Mouse (Mus musculus): ENCODE data around the gene Hoxd8. TPM values are rescaled to one million over a fixed set of nuclear protein-coding genes. Genes with fewer than 3 reads are reported as not detected.

The Hoxd8 gene
- polyA plus RNA-seq, 1 experiment from 2014 or later: 0.04 TPM

DNA sequence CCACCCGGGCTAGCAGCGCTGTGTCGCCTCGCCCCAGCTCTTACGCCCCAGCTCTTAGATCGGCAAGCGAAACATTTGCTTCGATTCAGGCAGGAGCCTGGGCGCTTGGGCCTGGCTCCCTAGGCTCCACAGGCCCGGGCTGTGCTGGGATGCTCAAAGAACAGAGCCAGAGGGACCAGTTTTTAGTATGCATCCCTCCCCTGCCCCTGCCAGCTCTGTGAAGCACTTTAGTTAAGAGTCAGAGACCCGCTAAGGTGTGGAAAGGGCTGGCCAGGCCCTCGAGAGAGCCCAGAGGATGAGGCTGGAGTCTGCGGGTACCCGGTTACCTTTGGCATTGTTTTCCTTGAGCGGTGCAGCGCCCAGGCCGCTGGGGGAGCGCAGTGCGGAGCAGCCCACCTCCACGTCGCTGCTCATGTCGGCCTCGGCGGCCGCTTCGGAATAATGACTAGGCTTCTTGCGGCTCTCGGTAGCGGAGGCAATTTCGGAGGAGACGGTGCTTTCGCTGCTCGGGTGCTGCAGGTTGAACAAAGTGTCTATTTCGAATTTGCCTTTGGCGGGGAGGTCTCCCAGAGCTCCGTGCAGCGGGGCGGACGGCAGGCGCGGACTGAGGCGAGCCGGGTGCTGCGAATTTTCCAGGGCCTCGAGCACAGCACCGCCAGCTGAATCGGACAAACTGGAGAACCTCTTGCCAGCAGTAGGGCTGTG, 45.6 kb upstream of the Hoxd8 start:
- no peak overlapping the region for H3K4me2 ChIP-seq (ENCODE audit: low read depth, low read length)
- 2% methylated on average over 47 of the region's 47 CpGs for WGBS (ENCODE audit: insufficient replicate concordance)
- H3K9me3 ChIP-seq (replicated peaks; ENCODE audit: control insufficient read depth, low read length): no peaks in the 10 kb centered on the region
- ATAC-seq (ENCODE audit: low read depth): no peak
- H3K9ac ChIP-seq (ENCODE audit: low read depth, low read length): no peak overlapping the region
- no peak overlapping the region for H3K27ac ChIP-seq (ENCODE audit: low read length)
- H3K4me3 ChIP-seq (ENCODE audit: low read depth, low read length): no peak overlapping the region
- no peaks in the 10 kb centered on the region for H3K36me3 ChIP-seq (ENCODE audit: control insufficient read depth, insufficient read depth)
- peaks cover 98% of the 10 kb centered on the region for H3K27me3 ChIP-seq (ENCODE audit: control insufficient read depth, insufficient read depth, low read depth, low read length)
- no peaks in the 10 kb centered on the region; the same call in none of the 2 replicates for H3K4me1 ChIP-seq (ENCODE audit: control insufficient read depth, low read depth, low read length)

DNA sequence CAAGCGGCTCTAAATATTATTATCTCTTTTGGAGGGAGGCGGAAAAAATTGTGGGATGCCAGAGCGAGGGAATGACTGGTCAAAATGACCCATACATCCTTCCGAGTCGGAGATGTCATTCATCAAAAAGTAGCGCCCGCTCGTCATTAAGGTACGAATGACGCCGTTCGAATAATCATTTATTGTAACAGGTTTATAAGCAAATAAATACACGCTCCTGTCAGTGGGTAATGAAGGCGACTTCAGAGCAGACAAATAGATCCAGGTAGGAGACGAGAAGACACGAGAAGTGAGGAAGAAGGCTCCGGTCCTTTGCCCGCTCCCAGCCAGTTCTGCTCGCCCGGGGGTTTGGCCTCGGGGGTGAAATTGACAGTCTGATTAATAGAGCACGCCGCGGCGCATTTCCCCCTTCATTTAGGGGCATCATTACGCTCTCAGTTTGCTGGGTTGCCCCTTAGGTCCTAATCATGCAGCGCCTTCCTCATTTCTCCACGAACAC, 44.9 kb upstream of the Hoxd8 start, which contains the start of gene Evx2:
TSS of gene Evx2 (minus strand) at position 51 of the 499 bp plus-strand sequence.
- no peaks in the 10 kb centered on the region for H3K9me3 ChIP-seq (replicated peaks; ENCODE audit: control insufficient read depth, low read length)
- H3K27me3 ChIP-seq (ENCODE audit: control insufficient read depth, insufficient read depth, low read depth, low read length): peaks cover 98% of the 10 kb centered on the region
- H3K4me1 ChIP-seq (ENCODE audit: control insufficient read depth, low read depth, low read length): no peaks in the 10 kb centered on the region; the same call in none of the 2 replicates
- 3% methylated on average over 28 of the region's 28 CpGs for WGBS (ENCODE audit: insufficient replicate concordance)
- no peaks in the 10 kb centered on the region for H3K36me3 ChIP-seq (ENCODE audit: control insufficient read depth, insufficient read depth)
- H3K9ac ChIP-seq (ENCODE audit: low read depth, low read length): no peak within 1 kb of the TSS
- no peak within 1 kb of the TSS for H3K4me2 ChIP-seq (ENCODE audit: low read depth, low read length)
- no peak within 1 kb of the TSS for H3K27ac ChIP-seq (ENCODE audit: low read length)
- H3K4me3 ChIP-seq (ENCODE audit: low read depth, low read length): no peak within 1 kb of the TSS
- ATAC-seq (ENCODE audit: low read depth): no peak

GRCm38 (mm10) chr2:74660421-74661375, 43.7 kb upstream of the Hoxd8 start:
- 2% methylated on average over 30 of the region's 30 CpGs for WGBS (ENCODE audit: insufficient replicate concordance)
- no peak overlapping the region for H3K9ac ChIP-seq (ENCODE audit: low read depth, low read length)
- H3K4me1 ChIP-seq (ENCODE audit: control insufficient read depth, low read depth, low read length): no peaks in the 10 kb centered on the region; the same call in none of the 2 replicates
- H3K36me3 ChIP-seq (ENCODE audit: control insufficient read depth, insufficient read depth): no peaks in the 10 kb centered on the region
- no peak overlapping the region for H3K4me2 ChIP-seq (ENCODE audit: low read depth, low read length)
- no peak for ATAC-seq (ENCODE audit: low read depth)
- no peak overlapping the region for H3K4me3 ChIP-seq (ENCODE audit: low read depth, low read length)
- no peaks in the 10 kb centered on the region for H3K9me3 ChIP-seq (replicated peaks; ENCODE audit: control insufficient read depth, low read length)
- no peak overlapping the region for H3K27ac ChIP-seq (ENCODE audit: low read length)
- H3K27me3 ChIP-seq (ENCODE audit: control insufficient read depth, insufficient read depth, low read depth, low read length): peaks cover 96% of the 10 kb centered on the region

DNA sequence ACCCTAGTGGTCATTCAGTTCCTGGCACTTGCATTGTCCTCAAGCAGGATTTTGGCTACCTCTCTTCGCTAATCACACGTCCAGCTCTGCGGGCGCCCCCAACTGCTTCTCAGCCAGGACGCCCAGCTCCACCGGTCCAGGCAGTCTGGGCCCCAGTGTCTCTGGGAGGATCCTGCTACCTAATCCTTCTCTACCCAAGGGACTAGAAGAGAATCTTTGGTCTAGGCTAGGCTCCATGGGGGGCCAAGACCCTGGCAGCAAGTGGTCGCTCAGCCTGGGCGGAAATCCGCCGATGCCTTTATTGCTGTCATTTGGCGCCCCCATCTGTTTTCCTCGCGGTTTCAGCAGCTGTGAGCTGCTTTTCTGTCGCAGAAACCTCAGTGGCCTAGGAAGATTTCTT, 42.7 kb upstream of the Hoxd8 start:
- Histone ChIP-seq H3K4me1 (ENCODE audit: control insufficient read depth, low read depth, low read length) (no peaks in the 10 kb centered on the region), H3K27me3 (ENCODE audit: control insufficient read depth, insufficient read depth, low read depth, low read length) (peaks cover 96% of the 10 kb centered on the region), H3K4me2 (ENCODE audit: low read depth, low read length) (no peak overlapping the region), H3K36me3 (ENCODE audit: control insufficient read depth, insufficient read depth) (no peaks in the 10 kb centered on the region), H3K9me3 (replicated peaks; ENCODE audit: control insufficient read depth, low read length) (no peaks in the 10 kb centered on the region), H3K9ac (ENCODE audit: low read depth, low read length) (no peak overlapping the region), H3K4me3 (ENCODE audit: low read depth, low read length) (no peak overlapping the region), H3K27ac (ENCODE audit: low read length) (no peak overlapping the region)
- ATAC-seq (ENCODE audit: low read depth): no peak
- 2% methylated on average over 14 of the region's 14 CpGs for WGBS (ENCODE audit: insufficient replicate concordance)

DNA sequence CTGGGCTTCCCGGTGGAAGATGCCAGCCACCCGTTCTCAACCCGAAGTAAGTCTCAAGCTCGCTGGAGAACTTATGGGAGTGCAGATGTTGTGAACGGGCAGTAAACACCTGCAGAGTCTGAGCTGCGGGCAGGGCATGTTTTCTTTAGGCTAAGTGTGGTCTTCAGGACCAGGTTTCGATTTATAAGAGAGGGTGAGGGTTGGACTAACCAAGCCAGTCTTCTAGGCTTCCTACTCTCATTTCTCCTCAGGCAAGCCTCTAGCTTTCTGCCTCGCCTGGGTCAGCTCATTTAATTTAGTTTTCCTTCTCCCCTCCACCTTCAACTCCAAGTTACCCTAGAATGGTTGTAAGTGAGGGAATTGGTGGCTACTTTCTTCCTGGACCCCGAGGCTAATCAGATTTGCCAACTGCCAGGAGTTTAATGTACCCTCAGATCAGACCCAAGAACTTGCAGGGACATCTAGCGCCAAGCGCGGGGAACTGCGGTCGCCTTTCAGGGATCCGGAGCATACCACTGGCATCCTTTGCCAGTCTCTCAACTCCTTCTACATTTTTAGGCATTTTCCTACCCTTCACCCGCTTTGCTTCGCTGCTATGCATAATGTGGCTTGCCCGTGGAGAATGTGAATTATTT, 41.0 kb upstream of the Hoxd8 start:
- no peak for ATAC-seq (ENCODE audit: low read depth)
- no peaks in the 10 kb centered on the region for H3K4me1 ChIP-seq (ENCODE audit: control insufficient read depth, low read depth, low read length)
- no peak overlapping the region for H3K4me2 ChIP-seq (ENCODE audit: low read depth, low read length)
- no peak overlapping the region for H3K4me3 ChIP-seq (ENCODE audit: low read depth, low read length)
- WGBS (ENCODE audit: insufficient replicate concordance): 3% methylated on average over 18 of the region's 18 CpGs
- no peaks in the 10 kb centered on the region for H3K36me3 ChIP-seq (ENCODE audit: control insufficient read depth, insufficient read depth)
- peaks cover 95% of the 10 kb centered on the region for H3K27me3 ChIP-seq (ENCODE audit: control insufficient read depth, insufficient read depth, low read depth, low read length)
- H3K9ac ChIP-seq (ENCODE audit: low read depth, low read length): no peak overlapping the region
- H3K27ac ChIP-seq (ENCODE audit: low read length): no peak overlapping the region
- H3K9me3 ChIP-seq (replicated peaks; ENCODE audit: control insufficient read depth, low read length): no peaks in the 10 kb centered on the region

DNA sequence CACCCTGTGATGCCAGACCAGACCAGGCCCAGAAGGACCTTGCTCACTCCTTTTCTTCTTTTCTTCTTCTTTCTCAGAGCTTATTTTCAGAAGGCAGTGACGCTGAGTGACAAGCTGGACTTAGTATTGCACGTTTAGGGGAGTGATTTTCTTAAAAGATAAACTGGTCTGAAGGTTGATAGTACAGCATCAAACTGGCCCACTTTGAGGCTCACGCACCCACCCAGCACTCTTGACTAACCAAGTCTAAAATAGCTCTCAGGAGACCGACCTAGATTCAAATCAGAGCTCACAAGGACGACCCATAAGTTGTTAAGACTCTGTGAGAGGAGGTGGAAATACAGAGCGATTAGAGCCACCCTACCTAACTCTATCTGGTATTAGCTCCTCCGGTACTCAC, 38.0 kb upstream of the Hoxd8 start:
- Histone ChIP-seq H3K27ac (ENCODE audit: low read length) (no peak overlapping the region), H3K9ac (ENCODE audit: low read depth, low read length) (no peak overlapping the region), H3K4me1 (ENCODE audit: control insufficient read depth, low read depth, low read length) (no peaks in the 10 kb centered on the region), H3K4me2 (ENCODE audit: low read depth, low read length) (no peak overlapping the region), H3K27me3 (ENCODE audit: control insufficient read depth, insufficient read depth, low read depth, low read length) (peaks cover 93% of the 10 kb centered on the region), H3K36me3 (ENCODE audit: control insufficient read depth, insufficient read depth) (no peaks in the 10 kb centered on the region), H3K9me3 (replicated peaks; ENCODE audit: control insufficient read depth, low read length) (no peaks in the 10 kb centered on the region), H3K4me3 (ENCODE audit: low read depth, low read length) (no peak overlapping the region)
- no peak for ATAC-seq (ENCODE audit: low read depth)
- WGBS (ENCODE audit: insufficient replicate concordance): 3% methylated on average over 7 of the region's 7 CpGs

DNA sequence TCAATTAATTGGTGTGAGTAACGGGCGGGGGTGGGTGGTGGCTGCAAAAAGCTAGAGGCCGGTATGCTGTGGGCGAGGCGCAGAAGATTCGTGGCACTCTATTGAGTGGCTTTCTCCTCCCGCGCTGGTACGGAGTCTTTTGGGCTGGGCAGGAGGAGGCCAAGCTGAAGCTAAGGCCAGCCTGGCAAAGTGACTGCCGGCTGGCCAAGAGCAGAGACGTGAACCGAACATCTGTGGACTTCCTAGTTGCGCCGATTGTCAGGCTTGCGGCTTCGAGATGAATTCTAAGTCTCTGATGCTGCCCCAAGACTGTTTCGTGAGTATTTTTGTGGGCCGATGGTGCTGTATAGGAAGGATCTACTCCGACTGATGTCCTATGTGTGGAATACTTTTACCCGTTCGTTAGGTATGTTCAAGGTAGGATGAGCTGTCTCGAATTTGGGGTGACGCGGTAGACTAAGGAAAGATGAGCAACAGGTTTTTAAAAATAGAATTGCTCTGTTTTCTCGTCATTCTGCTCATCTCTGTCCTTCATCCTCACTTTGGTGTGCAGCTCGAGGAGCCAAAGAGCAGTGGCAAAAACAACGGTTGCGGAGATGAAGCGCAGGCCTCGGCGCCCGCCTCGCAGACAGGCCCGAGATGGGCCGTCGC, 37.1 kb upstream of the Hoxd8 start:
- WGBS (ENCODE audit: insufficient replicate concordance): 3% methylated on average over 36 of the region's 36 CpGs
- H3K9ac ChIP-seq (ENCODE audit: low read depth, low read length): no peak overlapping the region
- ATAC-seq (ENCODE audit: low read depth): no peak
- no peak overlapping the region for H3K4me3 ChIP-seq (ENCODE audit: low read depth, low read length)
- H3K4me1 ChIP-seq (ENCODE audit: control insufficient read depth, low read depth, low read length): no peaks in the 10 kb centered on the region
- H3K4me2 ChIP-seq (ENCODE audit: low read depth, low read length): no peak overlapping the region
- H3K9me3 ChIP-seq (replicated peaks; ENCODE audit: control insufficient read depth, low read length): no peaks in the 10 kb centered on the region
- peaks cover 93% of the 10 kb centered on the region for H3K27me3 ChIP-seq (ENCODE audit: control insufficient read depth, insufficient read depth, low read depth, low read length)
- no peaks in the 10 kb centered on the region for H3K36me3 ChIP-seq (ENCODE audit: control insufficient read depth, insufficient read depth)
- no peak overlapping the region for H3K27ac ChIP-seq (ENCODE audit: low read length)

GRCm38 (mm10) chr2:74667842-74668357, 36.5 kb upstream of the Hoxd8 start, which contains the start of gene Hoxd13:
TSS of gene Hoxd13 (plus strand) at chr2:74668310.
- no peak within 1 kb of the TSS for H3K9ac ChIP-seq (ENCODE audit: low read depth, low read length)
- H3K4me2 ChIP-seq (ENCODE audit: low read depth, low read length): peak within 1 kb of the TSS; percentile 55
- no peaks in the 10 kb centered on the region for H3K36me3 ChIP-seq (ENCODE audit: control insufficient read depth, insufficient read depth)
- H3K4me1 ChIP-seq (ENCODE audit: control insufficient read depth, low read depth, low read length): no peaks in the 10 kb centered on the region
- H3K27ac ChIP-seq (ENCODE audit: low read length): no peak within 1 kb of the TSS
- WGBS (ENCODE audit: insufficient replicate concordance): 0% methylated on average over 29 of the region's 51 CpGs
- H3K4me3 ChIP-seq (ENCODE audit: low read depth, low read length): peak within 1 kb of the TSS; percentile 36
- ATAC-seq (ENCODE audit: low read depth): no peak
- peaks cover 94% of the 10 kb centered on the region for H3K27me3 ChIP-seq (ENCODE audit: control insufficient read depth, insufficient read depth, low read depth, low read length)
- no peaks in the 10 kb centered on the region for H3K9me3 ChIP-seq (replicated peaks; ENCODE audit: control insufficient read depth, low read length)

All from liver, embryonic 16.5 days (tissue).